Comparison of ENCODE assay signal across 18 mouse cellular contexts in genomic region chr11:61774551-61775149, GRCm38 (mm10). TPM values are rescaled to one million over a fixed set of nuclear protein-coding genes. Genes with fewer than 3 reads are reported as not detected.
A peak's percentile ranks its signal among the peaks of the same experiment; 100 is the strongest.
DNase-seq lines count a peak whose midpoint lies in the region; ATAC-seq and TF ChIP-seq lines count a peak whose summit lies in the region.
"Had no signal": no experiment of that assay in that cellular context is flagged by ENCODE, and none has a peak within 500 bp of the region (broad histone marks: within the 10 kb centered on the region; RNA-seq: fewer than 3 reads in every experiment).

No protein-coding gene starts in this region.

- no peak for TF ChIP-seq EP300 in lung, postnatal 0 days (IDR thresholded peaks at IDR 0.05)

- H3K9ac ChIP-seq in lung, postnatal 0 days (replicated peaks; ENCODE audit: low read depth) = no peak overlapping the region
- H3K9ac ChIP-seq in midbrain, postnatal 0 days (replicated peaks; ENCODE audit: low read length, poor library complexity, severe bottlenecking) = no peak overlapping the region
- H3K9ac ChIP-seq: embryonic facial prominence, embryonic 13.5 days; heart, embryonic 15.5 days; liver, embryonic 13.5 days; midbrain, embryonic 15.5 days had no signal

- intact Hi-C loops in left cerebral cortex, postnatal 4 days (cut with DNase I) = no loop called here

- peak; percentile 41 to 64 for DNase-seq in frontal cortex, adult 2 months (ENCODE audit: extremely low spot score in 1 of 2, low spot score in 1 of 2)
- DNase-seq in lung, postnatal 0 days (ENCODE audit: low spot score) = peak; percentile 20
- no peak for DNase-seq in lung, postnatal 25 days (ENCODE audit: low spot score)
- DNase-seq in brain, adult 2 months (ENCODE audit: low read depth, low spot score) = peak; percentile 30
- peak; percentile 18 for DNase-seq in left cerebral cortex, postnatal 4 days
- DNase-seq in heart, adult 8-10 months (ENCODE audit: low spot score) = no peak
- DNase-seq in midbrain, postnatal 0 days (ENCODE audit: low spot score) = no peak
- DNase-seq: liver, embryonic 13.5 days; lung, postnatal 10 days had no signal

- ATAC-seq in frontal cortex, adult (ENCODE audit: low TSS enrichment) = no peak
- ATAC-seq in lung, postnatal 0 days = no peak
- no peak for ATAC-seq in midbrain, postnatal 0 days (ENCODE audit: low FRiP score)
- ATAC-seq: midbrain, embryonic 15.5 days had no signal

- no peak overlapping the region for H3K27ac ChIP-seq in lung, postnatal 0 days (ENCODE audit: low read length)
- no peak overlapping the region for H3K27ac ChIP-seq in midbrain, postnatal 0 days (ENCODE audit: low read depth, low read length)
- H3K27ac ChIP-seq: embryonic facial prominence, embryonic 13.5 days; heart, embryonic 15.5 days; kidney, postnatal 0 days; liver, embryonic 13.5 days; midbrain, embryonic 15.5 days had no signal

- H3K27me3 ChIP-seq in lung, postnatal 0 days (replicated peaks; ENCODE audit: insufficient read depth, low read length) = no peaks in the 10 kb centered on the region
- no peaks in the 10 kb centered on the region for H3K27me3 ChIP-seq in midbrain, postnatal 0 days (ENCODE audit: insufficient read depth, low read length)
- H3K27me3 ChIP-seq: embryonic facial prominence, embryonic 13.5 days; heart, embryonic 15.5 days; liver, embryonic 13.5 days; midbrain, embryonic 15.5 days had no signal

- no peaks in the 10 kb centered on the region for H3K4me1 ChIP-seq in lung, postnatal 0 days (ENCODE audit: insufficient read depth, low read depth, low read length)
- no peaks in the 10 kb centered on the region for H3K4me1 ChIP-seq in midbrain, postnatal 0 days (ENCODE audit: insufficient read depth, low read length)
- H3K4me1 ChIP-seq: embryonic facial prominence, embryonic 13.5 days; heart, embryonic 15.5 days; liver, embryonic 13.5 days; midbrain, embryonic 15.5 days had no signal

- no peaks in the 10 kb centered on the region for H3K9me3 ChIP-seq in lung, postnatal 0 days (ENCODE audit: low read length)
- H3K9me3 ChIP-seq in midbrain, postnatal 0 days (ENCODE audit: low read length) = no peaks in the 10 kb centered on the region
- H3K9me3 ChIP-seq: embryonic facial prominence, embryonic 13.5 days; heart, embryonic 15.5 days; liver, embryonic 13.5 days; midbrain, embryonic 15.5 days had no signal

- no peak overlapping the region for H3K4me3 ChIP-seq in lung, postnatal 0 days (ENCODE audit: low read depth, low read length)
- H3K4me3 ChIP-seq in midbrain, postnatal 0 days (ENCODE audit: low read depth, low read length) = no peak overlapping the region
- H3K4me3 ChIP-seq: embryonic facial prominence, embryonic 13.5 days; heart, embryonic 15.5 days; liver, embryonic 13.5 days; midbrain, embryonic 15.5 days had no signal

- peaks cover 15% of the 10 kb centered on the region; the same call in 1 of the 2 replicates for H3K36me3 ChIP-seq in lung, postnatal 0 days (ENCODE audit: insufficient read depth, low read length)
- peaks cover 37% of the 10 kb centered on the region for H3K36me3 ChIP-seq in midbrain, postnatal 0 days (ENCODE audit: insufficient read depth, low read length)

- 85% methylated on average over 4 of the region's 4 CpGs for WGBS in lung, postnatal 0 days
- WGBS in midbrain, postnatal 0 days = 87% methylated on average over 4 of the region's 4 CpGs

- 0 out of 2 replicates have a peak, but pooled peaks have one; percentile 3 for TF ChIP-seq CTCF in lung, postnatal 0 days (IDR thresholded peaks at IDR 0.05)
- no peak for TF ChIP-seq CTCF in midbrain, postnatal 0 days (IDR thresholded peaks at IDR 0.05)

- H3K4me2 ChIP-seq in lung, postnatal 0 days (replicated peaks; ENCODE audit: low read depth, low read length) = no peak overlapping the region
- no peak overlapping the region for H3K4me2 ChIP-seq in midbrain, postnatal 0 days (ENCODE audit: low read depth, low read length, poor library complexity, severe bottlenecking)
- H3K4me2 ChIP-seq: embryonic facial prominence, embryonic 13.5 days; heart, embryonic 15.5 days; liver, embryonic 13.5 days; midbrain, embryonic 15.5 days had no signal

RNA-seq across cellular contexts. Expression of gene Prpsap2, which starts 12.8 kb away (rescaled TPM):
- 40.1 and 44.6 TPM in 2 replicates for polyA plus RNA-seq in frontal cortex, adult 2 months (2012; rRNA removed)
- polyA plus RNA-seq in lung, postnatal 0 days (2015; fragmentation: Nextera tagmentation; extraction: Ambion mirVana) = 16.0 and 16.4 TPM in 2 replicates
- 10 to 100 TPM; 47.0 to 47.7 TPM for total RNA-seq in left cerebral cortex, postnatal 4 days (2021)
- 10 to 100 TPM in 1 of 4 experiments, 1 to 10 TPM in 3; 6.2 to 10.0 (median 8.5) TPM for total RNA-seq in heart, adult 8-10 months (2022)
- 46.7 and 48.4 TPM in 2 replicates for total RNA-seq in midbrain, postnatal 0 days (2014; rRNA removed)
- 42.1 and 43.5 TPM in 2 replicates for polyA plus RNA-seq in midbrain, postnatal 0 days (2015; fragmentation: Nextera tagmentation; extraction: Ambion mirVana)

RNA-seq across cellular contexts. Expression of gene Slc5a10, which starts 54.0 kb away (rescaled TPM):
- polyA plus RNA-seq in frontal cortex, adult 2 months (2012; rRNA removed) = 0.04 and 0.13 TPM in 2 replicates
- 0.06 TPM in 1 of 2 replicates, not detected in the other for polyA plus RNA-seq in lung, postnatal 0 days (2015; fragmentation: Nextera tagmentation; extraction: Ambion mirVana)
- under 1 TPM in 1 of 2 experiments, not detected in 1; 0.38 TPM for total RNA-seq in left cerebral cortex, postnatal 4 days (2021)
- not detected for total RNA-seq in heart, adult 8-10 months (2022)
- total RNA-seq in midbrain, postnatal 0 days (2014; rRNA removed) = not detected in 2 replicates
- polyA plus RNA-seq in midbrain, postnatal 0 days (2015; fragmentation: Nextera tagmentation; extraction: Ambion mirVana) = 0.09 and 0.19 TPM in 2 replicates
- total RNA-seq: common myeloid progenitor, adult 5-6 weeks; left cerebral cortex, postnatal 10 days had no signal
- polyA plus RNA-seq: embryonic facial prominence, embryonic 13.5 days; heart, embryonic 15.5 days; intestine, embryonic 14.5 days; liver, embryonic 13.5 days; midbrain, embryonic 15.5 days; neural tube, embryonic 11.5 days had no signal

Comparison
In these comparisons a context has a peak if more than half of its experiments do, and no peak if none do; other contexts are left out.
1. DNase-seq: peak in frontal cortex, adult 2 months (2 of 2), lung, postnatal 0 days (single experiment), brain, adult 2 months (single experiment) and left cerebral cortex, postnatal 4 days (single experiment); none in lung, postnatal 25 days (single experiment), heart, adult 8-10 months (single experiment) and midbrain, postnatal 0 days (single experiment).